Mouse (Mus musculus) forebrain, embryonic 12.5 days (tissue): ENCODE data around the gene Panx1. TPM values are rescaled to one million over a fixed set of nuclear protein-coding genes. Genes with fewer than 3 reads are reported as not detected.

Source experiments
- ATAC-seq: fragments of 200-750 bp; cut with Nextera tagmentation; 2 replicates; pipeline ENCODE4 v1.8.0; 2017; ENCODE audit warnings: moderate TSS enrichment; ENCODE audit not compliant: low FRiP score
- H3K27ac ChIP-seq: fragments of 300-500 bp; sonication (generic); 2 replicates; pipeline ENCODE4 v1.5.1; 2016; ENCODE audit warnings: mild to moderate bottlenecking
- H3K27me3 ChIP-seq: fragments of 300-500 bp; sonication (generic); 2 replicates; pipeline ENCODE4 v1.6.1; 2016; ENCODE audit warnings: mild to moderate bottlenecking
- H3K36me3 ChIP-seq: fragments of 300-500 bp; sonication (generic); replicated peaks from 2 replicates; pipeline ENCODE4 v1.6.1; 2016; ENCODE audit warnings: mild to moderate bottlenecking
- H3K4me1 ChIP-seq: fragments of 300-500 bp; sonication (generic); 2 replicates; pipeline ENCODE4 v1.6.1; 2016
- H3K4me2 ChIP-seq: fragments of 300-500 bp; sonication (generic); 2 replicates; pipeline ENCODE4 v1.6.1; 2016; ENCODE audit warnings: mild to moderate bottlenecking, moderate library complexity
- H3K4me3 ChIP-seq: fragments of 300-500 bp; sonication (generic); replicated peaks from 2 replicates; pipeline ENCODE4 v1.5.1; 2016; ENCODE audit warnings: mild to moderate bottlenecking
- H3K9ac ChIP-seq: fragments of 300-500 bp; sonication (generic); 2 replicates; pipeline ENCODE4 v1.6.1; 2016; ENCODE audit warnings: mild to moderate bottlenecking
- H3K9me3 ChIP-seq: fragments of 300-500 bp; sonication (generic); 2 replicates; pipeline ENCODE4 v1.6.1; 2016
- WGBS: fragments of 180-500 bp; shearing (Covaris S2); methylation state at CpG from one replicate; pipeline ENCODE4 v1.1.7; 2016; 5-methylcytosine and 5-hydroxymethylcytosine counted together
- polyA plus RNA-seq: library from polyadenylated mRNA; unstranded; fragments of >200 nt; fragmentation: Nextera tagmentation; extraction: Ambion mirVana; gene quantifications from 2 replicates; pipeline ENCODE4 v1.2.1, GENCODE M21; 2016

Gene Panx1
- polyA plus RNA-seq, 1 experiment from 2014 or later, result 86.8 TPM

DNA sequence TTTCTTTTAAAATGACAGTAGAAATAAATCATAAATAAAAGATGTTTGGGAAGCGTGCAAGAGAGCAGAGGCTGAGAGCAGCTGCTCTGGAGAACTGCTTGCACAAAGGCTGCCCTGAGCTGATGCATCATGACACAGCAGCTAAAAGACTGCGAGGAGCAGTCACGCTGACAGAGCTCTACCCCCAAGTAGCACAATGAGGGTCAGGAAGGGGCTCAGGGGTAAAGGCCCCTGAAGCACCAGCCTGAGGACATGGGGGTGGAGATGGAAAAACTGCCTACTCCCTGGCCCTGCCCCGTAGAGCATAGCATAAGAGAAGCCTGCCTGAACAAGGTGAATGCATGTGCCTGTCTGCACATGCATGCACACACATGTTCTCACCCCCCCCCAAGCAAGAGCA is 8.5 kb downstream of the Panx1 start:
- Histone ChIP-seq H3K27ac (peak overlapping the region; percentile 42; the same call in 1 of the 2 replicates), H3K36me3 (peaks cover 5% of the 10 kb centered on the region; the same call in 1 of the 2 replicates), H3K27me3 (no peaks in the 10 kb centered on the region), H3K4me3 (no peak overlapping the region), H3K4me2 (no peak overlapping the region), H3K9me3 (peaks cover 3% of the 10 kb centered on the region; the same call in 1 of the 2 replicates), H3K4me1 (peaks cover 20% of the 10 kb centered on the region), H3K9ac (no peak overlapping the region)
- 0 out of 2 replicates have a peak, but pooled peaks have one; percentile 28 for ATAC-seq
- WGBS, result 39% methylated on average over 4 of the region's 4 CpGs

GRCm38 (mm10) chr9:15036405-15036804 is 8.9 kb downstream of the Panx1 start:
- peaks cover 20% of the 10 kb centered on the region for H3K4me1 ChIP-seq
- peaks cover 3% of the 10 kb centered on the region; the same call in 1 of the 2 replicates for H3K9me3 ChIP-seq
- no peak overlapping the region for H3K4me3 ChIP-seq
- peaks cover 9% of the 10 kb centered on the region; the same call in 1 of the 2 replicates for H3K36me3 ChIP-seq
- no peaks in the 10 kb centered on the region for H3K27me3 ChIP-seq
- no peak overlapping the region for H3K27ac ChIP-seq
- 98% methylated on average over 2 of the region's 2 CpGs for WGBS
- no peak overlapping the region for H3K9ac ChIP-seq
- H3K4me2 ChIP-seq, result no peak overlapping the region
- no peak for ATAC-seq

DNA sequence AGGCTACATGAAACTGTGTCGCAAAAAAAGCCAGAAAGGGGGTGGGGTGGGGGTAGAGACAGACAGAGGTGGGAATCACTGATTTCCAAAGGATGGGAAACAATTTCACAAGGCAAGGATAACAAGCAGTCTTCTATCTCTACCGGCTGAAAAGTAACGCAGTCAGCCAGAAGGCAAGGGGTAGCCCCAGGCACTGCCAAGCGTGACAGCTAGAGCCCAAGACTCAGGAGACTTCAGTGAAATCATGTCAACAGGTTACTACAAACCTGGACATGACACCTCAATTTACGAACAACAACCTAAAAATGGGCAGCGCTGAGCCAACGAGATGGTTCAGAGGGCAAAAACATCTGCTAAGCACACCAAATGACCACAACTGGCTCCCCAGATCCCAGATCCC is 9.3 kb downstream of the Panx1 start:
- Histone ChIP-seq H3K27me3 (no peaks in the 10 kb centered on the region), H3K9ac (no peak overlapping the region), H3K36me3 (peaks cover 10% of the 10 kb centered on the region; the same call in 1 of the 2 replicates), H3K4me2 (no peak overlapping the region), H3K4me1 (peaks cover 16% of the 10 kb centered on the region), H3K9me3 (peaks cover 3% of the 10 kb centered on the region; the same call in 1 of the 2 replicates), H3K27ac (no peak overlapping the region), H3K4me3 (no peak overlapping the region)
- 92% methylated on average over 7 of the region's 7 CpGs for WGBS
- ATAC-seq, result no peak

DNA sequence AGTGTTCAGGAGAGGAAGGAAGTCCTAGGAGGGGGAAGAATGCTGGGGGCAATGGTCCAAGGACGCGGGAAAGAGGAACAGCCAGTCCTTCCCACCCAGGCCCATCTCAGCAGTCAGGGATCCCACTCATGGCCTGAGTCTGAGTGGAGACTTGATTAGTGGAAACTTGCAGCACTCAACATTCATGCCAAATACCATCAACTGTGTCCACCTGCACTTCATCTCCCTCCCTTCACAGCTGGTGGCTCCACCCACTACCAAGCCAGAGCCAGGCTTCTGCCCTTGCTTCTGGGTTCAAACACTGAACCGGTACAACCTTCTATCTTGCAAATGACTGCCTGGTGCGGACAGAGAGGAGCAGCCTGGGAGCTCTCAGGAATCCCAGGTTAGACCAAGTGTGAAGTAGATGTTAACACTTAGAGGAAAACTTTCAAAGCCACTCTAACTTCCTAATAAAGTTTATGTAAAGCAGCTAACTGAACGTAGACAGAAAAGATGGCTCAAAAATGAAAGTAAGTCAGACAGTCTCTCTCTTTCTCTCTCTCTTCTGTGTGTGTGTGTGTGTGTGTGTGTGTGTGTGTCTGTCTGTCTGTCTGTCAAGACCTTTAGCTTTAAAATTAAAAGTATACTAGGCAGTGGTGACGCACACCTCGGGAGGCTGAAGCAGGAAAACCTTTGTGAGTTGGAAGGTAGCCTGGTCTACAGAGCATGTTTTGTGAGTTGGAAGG is 10.6 kb downstream of the Panx1 start:
- ATAC-seq, result no peak
- peaks cover 11% of the 10 kb centered on the region for H3K4me1 ChIP-seq
- no peaks in the 10 kb centered on the region for H3K27me3 ChIP-seq
- H3K27ac ChIP-seq, result no peak overlapping the region
- H3K4me3 ChIP-seq, result no peak overlapping the region
- WGBS, result 84% methylated on average over 7 of the region's 7 CpGs
- H3K9ac ChIP-seq, result no peak overlapping the region
- H3K9me3 ChIP-seq, result peaks cover 3% of the 10 kb centered on the region; the same call in 1 of the 2 replicates
- H3K4me2 ChIP-seq, result no peak overlapping the region
- H3K36me3 ChIP-seq, result peaks cover 8% of the 10 kb centered on the region; the same call in 1 of the 2 replicates

DNA sequence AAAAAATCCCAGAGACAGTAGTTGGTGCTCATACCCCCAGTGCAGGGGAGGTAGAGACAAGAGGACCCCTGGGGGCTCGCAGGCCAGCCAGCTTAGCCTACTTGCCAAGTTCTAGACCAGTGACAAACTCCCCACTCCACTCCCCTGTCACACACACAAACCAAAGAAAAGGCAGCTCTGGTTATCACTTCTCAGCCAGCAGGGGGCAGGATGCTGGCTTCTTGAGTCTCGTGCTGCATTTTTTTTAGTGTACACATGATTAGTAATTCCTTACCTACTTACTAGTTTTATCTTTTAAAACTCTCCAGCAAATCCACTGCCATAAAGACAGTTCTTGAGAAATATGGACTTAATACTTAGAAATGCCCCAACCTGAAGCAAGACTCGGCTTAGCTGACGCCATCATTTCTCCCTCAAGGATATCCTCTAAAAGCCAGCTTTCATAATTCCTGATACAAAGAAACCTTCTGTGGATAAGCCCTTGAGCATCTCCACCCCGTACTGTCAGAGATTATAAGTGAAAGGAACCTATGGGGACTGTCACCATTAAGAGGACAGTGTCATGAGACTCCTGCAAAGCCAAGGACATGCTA is 11.6 kb downstream of the Panx1 start:
- Histone ChIP-seq H3K4me2 (no peak overlapping the region), H3K27me3 (no peaks in the 10 kb centered on the region), H3K27ac (no peak overlapping the region), H3K36me3 (peaks cover 8% of the 10 kb centered on the region; the same call in 1 of the 2 replicates), H3K4me3 (no peak overlapping the region), H3K4me1 (peaks cover 11% of the 10 kb centered on the region), H3K9me3 (peaks cover 3% of the 10 kb centered on the region; the same call in 1 of the 2 replicates), H3K9ac (no peak overlapping the region)
- no peak for ATAC-seq
- WGBS, result 68% methylated on average over 5 of the region's 5 CpGs

DNA sequence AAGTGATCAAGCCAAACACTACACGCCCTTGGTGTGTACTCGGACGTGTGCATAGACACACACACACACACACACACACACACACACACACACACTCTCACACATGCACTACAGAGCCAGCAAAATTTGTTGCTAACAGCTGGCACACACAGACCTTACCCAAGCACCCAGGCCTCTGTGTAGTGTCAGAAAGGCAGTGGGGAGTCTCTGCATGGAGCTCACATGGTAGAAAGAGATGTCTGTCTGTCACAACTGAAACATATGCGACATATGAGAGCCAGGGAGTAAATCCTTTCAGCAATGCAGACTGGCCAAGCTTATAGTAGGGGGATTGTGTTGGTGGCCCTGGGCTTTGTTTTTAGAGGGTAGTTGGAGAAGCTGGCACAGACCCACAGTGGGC is 12.5 kb downstream of the Panx1 start:
- no peak for ATAC-seq
- H3K9ac ChIP-seq, result no peak overlapping the region
- WGBS, result 95% methylated on average over 4 of the region's 4 CpGs

GRCm38 (mm10) chr9:15030771-15031170 is 14.5 kb downstream of the Panx1 start:
- 88% methylated on average over 8 of the region's 8 CpGs for WGBS
- H3K4me3 ChIP-seq, result no peak overlapping the region
- no peak for ATAC-seq

More for the DNA sequence above, 12.5 kb downstream of the Panx1 start:
- H3K4me2 ChIP-seq, result no peak overlapping the region
- no peak overlapping the region for H3K4me3 ChIP-seq
- peaks cover 8% of the 10 kb centered on the region; the same call in 1 of the 2 replicates for H3K36me3 ChIP-seq
- peaks cover 10% of the 10 kb centered on the region for H3K4me1 ChIP-seq
- H3K9me3 ChIP-seq, result peaks cover 1% of the 10 kb centered on the region; the same call in 1 of the 2 replicates
- H3K27me3 ChIP-seq, result no peaks in the 10 kb centered on the region
- no peak overlapping the region for H3K27ac ChIP-seq

GRCm38 (mm10) chr9:15029025-15029727 is 16.1 kb downstream of the Panx1 start:
- H3K4me3 ChIP-seq, result no peak overlapping the region
- H3K9ac ChIP-seq, result no peak overlapping the region
- no peaks in the 10 kb centered on the region for H3K4me1 ChIP-seq
- H3K27ac ChIP-seq, result no peak overlapping the region
- H3K9me3 ChIP-seq, result no peaks in the 10 kb centered on the region; the same call in 1 of the 2 replicates
- no peaks in the 10 kb centered on the region for H3K27me3 ChIP-seq
- peaks cover 16% of the 10 kb centered on the region for H3K36me3 ChIP-seq
- ATAC-seq, result peak; percentile 23; the same call in 1 of the 2 replicates
- H3K4me2 ChIP-seq, result no peak overlapping the region
- 50% methylated on average over 5 of the region's 5 CpGs for WGBS

More at GRCm38 (mm10) chr9:15030771-15031170, 14.5 kb downstream of the Panx1 start:
- Histone ChIP-seq H3K4me2 (no peak overlapping the region), H3K27ac (no peak overlapping the region), H3K27me3 (no peaks in the 10 kb centered on the region), H3K36me3 (peaks cover 16% of the 10 kb centered on the region), H3K4me1 (no peaks in the 10 kb centered on the region), H3K9ac (no peak overlapping the region), H3K9me3 (no peaks in the 10 kb centered on the region; the same call in 1 of the 2 replicates)

DNA sequence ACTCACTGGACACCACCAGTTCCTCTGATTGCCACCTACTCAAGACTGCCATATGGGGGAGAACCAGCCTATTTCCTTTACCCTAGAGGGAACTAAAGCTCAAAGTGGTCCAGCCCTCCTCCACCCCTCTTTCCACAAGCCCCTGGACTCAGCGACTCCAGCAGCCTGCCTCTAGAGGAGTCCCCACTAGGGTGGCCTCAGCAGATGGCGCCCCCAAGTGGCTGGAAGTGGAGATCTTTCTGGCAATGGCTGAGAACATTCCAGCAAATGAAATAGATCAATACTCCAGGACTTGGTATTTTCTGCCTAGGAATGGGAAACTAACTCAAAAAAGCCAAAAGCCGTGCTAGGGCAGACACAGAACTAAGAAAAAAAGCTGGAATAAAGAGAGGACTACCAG is 17.6 kb downstream of the Panx1 start:
- Histone ChIP-seq H3K27me3 (no peaks in the 10 kb centered on the region), H3K4me3 (no peak overlapping the region), H3K9ac (no peak overlapping the region), H3K4me1 (no peaks in the 10 kb centered on the region), H3K9me3 (no peaks in the 10 kb centered on the region; the same call in 1 of the 2 replicates), H3K4me2 (no peak overlapping the region), H3K27ac (no peak overlapping the region), H3K36me3 (peaks cover 16% of the 10 kb centered on the region)
- 61% methylated on average over 3 of the region's 3 CpGs for WGBS
- no peak for ATAC-seq

DNA sequence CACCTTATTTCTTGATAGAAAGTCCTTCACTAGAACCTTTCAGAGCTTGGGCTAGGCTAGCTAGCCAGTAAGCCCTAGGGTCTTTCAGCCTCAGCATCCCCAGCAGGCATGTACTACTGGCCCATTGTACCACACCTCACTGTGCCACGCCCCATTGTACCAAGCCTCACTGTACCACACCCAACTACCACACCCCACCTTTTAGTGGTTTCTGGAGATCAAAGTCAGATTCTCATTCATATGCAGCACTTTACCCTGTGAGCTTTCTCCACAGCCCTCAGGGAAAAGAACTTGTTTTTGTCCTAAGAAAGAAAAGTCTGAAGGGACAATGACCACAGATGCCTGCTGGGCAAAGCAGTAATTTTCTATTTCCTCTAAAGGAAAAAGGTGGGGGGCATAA is 22.2 kb downstream of the Panx1 start:
- no peaks in the 10 kb centered on the region for H3K4me1 ChIP-seq
- no peak overlapping the region for H3K4me3 ChIP-seq
- no peak overlapping the region for H3K27ac ChIP-seq
- no peak overlapping the region for H3K9ac ChIP-seq
- ATAC-seq, result no peak
- no peaks in the 10 kb centered on the region for H3K27me3 ChIP-seq
- no peaks in the 10 kb centered on the region; the same call in 1 of the 2 replicates for H3K9me3 ChIP-seq
- H3K4me2 ChIP-seq, result no peak overlapping the region
- WGBS, result 82% methylated on average over 1 of the region's 1 CpGs
- H3K36me3 ChIP-seq, result peaks cover 27% of the 10 kb centered on the region

- no peak overlapping the region for H3K9ac ChIP-seq
- peaks cover 34% of the 10 kb centered on the region for H3K36me3 ChIP-seq
- H3K4me2 ChIP-seq, result no peak overlapping the region
- no peak overlapping the region for H3K4me3 ChIP-seq
- no peak overlapping the region for H3K27ac ChIP-seq
- H3K27me3 ChIP-seq, result no peaks in the 10 kb centered on the region
- no peak for ATAC-seq
- H3K9me3 ChIP-seq, result no peaks in the 10 kb centered on the region; the same call in 1 of the 2 replicates
- WGBS, result 73% methylated on average over 9 of the region's 9 CpGs
- no peaks in the 10 kb centered on the region for H3K4me1 ChIP-seq
Observed at GRCm38 (mm10) chr9:15021156-15021555, 24.1 kb downstream of the Panx1 start.

- no peaks in the 10 kb centered on the region for H3K27me3 ChIP-seq
Observed at GRCm38 (mm10) chr9:15020561-15021080, 24.7 kb downstream of the Panx1 start.

More at GRCm38 (mm10) chr9:15020561-15021080, 24.7 kb downstream of the Panx1 start:
- H3K27ac ChIP-seq, result no peak overlapping the region
- WGBS, result 93% methylated on average over 5 of the region's 5 CpGs
- H3K4me3 ChIP-seq, result no peak overlapping the region
- no peaks in the 10 kb centered on the region for H3K4me1 ChIP-seq
- ATAC-seq, result no peak
- H3K4me2 ChIP-seq, result no peak overlapping the region
- no peak overlapping the region for H3K9ac ChIP-seq
- peaks cover 33% of the 10 kb centered on the region; the same call in 1 of the 2 replicates for H3K36me3 ChIP-seq
- no peaks in the 10 kb centered on the region for H3K9me3 ChIP-seq
